Mouse (Mus musculus) MEL (cell line): ENCODE data around the gene Tmem151b. TPM values are rescaled to one million over a fixed set of nuclear protein-coding genes. Genes with fewer than 3 reads are reported as not detected.
A peak's percentile ranks its signal among the peaks of the same experiment; 100 is the strongest.

Source experiments
- DNase-seq: peaks from one replicate; pipeline ENCODE4 v3.0.0; 2011; ENCODE audit warnings: low read depth, low spot score
- H3K27ac ChIP-seq: 2 replicates; pipeline ENCODE4 v1.5.1; 2012; ENCODE audit warnings: low read depth, mild to moderate bottlenecking, control low read depth, low read length, moderate library complexity; ENCODE audit not compliant: control insufficient read depth
- H3K27me3 ChIP-seq, 2 experiments: fragments of 150-350 bp in 1 of 2; sonication (generic) in 1 of 2; 2 replicates each; pipeline ENCODE4 v1.6.1; 2012; ENCODE audit warnings: low read length in 2 of 2, mild to moderate bottlenecking in 2 of 2, improper control_type of control experiment in 1 of 2, moderate library complexity in 1 of 2; ENCODE audit not compliant: insufficient read depth in 2 of 2, control insufficient read depth in 1 of 2
- H3K36me3 ChIP-seq, 2 experiments: 2 replicates each; pipeline ENCODE4 v1.6.1; 2012 to 2014; ENCODE audit warnings: low read length in 2 of 2, improper control_type of control experiment in 1 of 2, inconsistent platforms in 1 of 2, mild to moderate bottlenecking in 1 of 2; ENCODE audit not compliant: insufficient read depth in 2 of 2, control insufficient read depth in 1 of 2
- H3K4me1 ChIP-seq, 2 experiments: fragments of 150-350 bp in 1 of 2; sonication (generic) in 1 of 2; 2 replicates each; pipeline ENCODE4 v1.6.1; 2012; ENCODE audit warnings: low read length in 2 of 2, improper control_type of control experiment in 1 of 2, mild to moderate bottlenecking in 1 of 2; ENCODE audit not compliant: insufficient read depth in 2 of 2, control insufficient read depth in 1 of 2
- H3K4me3 ChIP-seq, 2 experiments: fragments of 150-350 bp in 1 of 2; sonication (generic) in 1 of 2; 2 replicates each; pipeline ENCODE4 v1.5.1; 2012; ENCODE audit warnings: low read depth in 2 of 2, low read length in 2 of 2, mild to moderate bottlenecking in 2 of 2, moderate library complexity in 2 of 2, control low read depth in 1 of 2, improper control_type of control experiment in 1 of 2; ENCODE audit not compliant: control insufficient read depth in 1 of 2, insufficient read depth in 1 of 2
- H3K79me2 ChIP-seq: 2 replicates; pipeline ENCODE4 v1.6.1; 2012; ENCODE audit warnings: mild to moderate bottlenecking, low read length, moderate library complexity; ENCODE audit not compliant: control insufficient read depth, poor library complexity, insufficient read depth
- H3K9ac ChIP-seq: 2 replicates; pipeline ENCODE4 v1.6.1; 2012; ENCODE audit warnings: low read depth, mild to moderate bottlenecking, control low read depth, low read length, moderate library complexity; ENCODE audit not compliant: control insufficient read depth, poor library complexity, severe bottlenecking
- H3K9me3 ChIP-seq: fragments of 150-350 bp; sonication (generic); replicated peaks from 2 replicates; pipeline ENCODE4 v1.6.1; 2012; ENCODE audit warnings: mild to moderate bottlenecking, low read length, improper control_type of control experiment, moderate library complexity; ENCODE audit not compliant: insufficient read depth
- BHLHE40 ChIP-seq: IDR thresholded peaks from 2 replicates; pipeline ENCODE4 v1.6.1; 2012; ENCODE audit warnings: low read depth, mild to moderate bottlenecking, inconsistent platforms, low read length, improper control_type of control experiment, borderline replicate concordance
- CHD1 ChIP-seq: IDR thresholded peaks from 2 replicates; pipeline ENCODE4 v1.6.1; 2012; ENCODE audit warnings: low read depth, mild to moderate bottlenecking, inconsistent platforms, low read length, improper control_type of control experiment
- E2F4 ChIP-seq: IDR thresholded peaks from 2 replicates; pipeline ENCODE4 v1.6.1; 2011; ENCODE audit warnings: low read depth, low read length, improper control_type of control experiment, borderline replicate concordance
- ETS1 ChIP-seq: IDR thresholded peaks from 2 replicates; pipeline ENCODE4 v1.6.1; 2012; ENCODE audit warnings: low read depth, mild to moderate bottlenecking, inconsistent platforms, low read length, improper control_type of control experiment, moderate library complexity
- GABPA ChIP-seq: IDR thresholded peaks from 2 replicates; pipeline ENCODE4 v1.6.1; 2012; ENCODE audit warnings: low read depth, mild to moderate bottlenecking, inconsistent platforms, low read length, improper control_type of control experiment, moderate library complexity
- GATA1 ChIP-seq: IDR thresholded peaks from 2 replicates; pipeline ENCODE4 v1.6.1; 2011; ENCODE audit warnings: low read depth, low read length, improper control_type of control experiment
- HCFC1 ChIP-seq: IDR thresholded peaks from 2 replicates; pipeline ENCODE4 v1.6.1; 2012; ENCODE audit warnings: low read depth, mild to moderate bottlenecking, inconsistent platforms, low read length, improper control_type of control experiment, moderate library complexity
- JUND ChIP-seq: IDR thresholded peaks from 2 replicates; pipeline ENCODE4 v1.6.1; 2011; ENCODE audit warnings: low read depth, mild to moderate bottlenecking, improper control_type of control experiment, low read length
- MAX ChIP-seq: IDR thresholded peaks from 2 replicates; pipeline ENCODE4 v1.6.1; 2011; ENCODE audit warnings: low read length, improper control_type of control experiment
- MXI1 ChIP-seq: IDR thresholded peaks from 2 replicates; pipeline ENCODE4 v1.6.1; 2011; ENCODE audit warnings: mild to moderate bottlenecking, low read depth, low read length, improper control_type of control experiment
- MYC ChIP-seq: IDR thresholded peaks from 2 replicates; pipeline ENCODE4 v1.6.1; 2011; ENCODE audit warnings: low read depth, mild to moderate bottlenecking, low read length, improper control_type of control experiment, moderate library complexity
- NELFE ChIP-seq: IDR thresholded peaks from 2 replicates; pipeline ENCODE4 v1.6.1; 2011; ENCODE audit warnings: low read depth, low read length, improper control_type of control experiment
- POLR2A ChIP-seq, 2 experiments: IDR thresholded peaks; 2 replicates each; pipeline ENCODE4 v1.6.1; 2011 to 2012; ENCODE audit warnings: low read length in 2 of 2, mild to moderate bottlenecking in 2 of 2, control low read depth in 1 of 2, improper control_type of control experiment in 1 of 2, low read depth in 1 of 2, moderate library complexity in 1 of 2; ENCODE audit not compliant: control insufficient read depth in 1 of 2, insufficient read depth in 1 of 2, poor library complexity in 1 of 2
- POLR2AphosphoS2 ChIP-seq: IDR thresholded peaks from 2 replicates; pipeline ENCODE4 v1.6.1; 2011; ENCODE audit warnings: low read length, improper control_type of control experiment
- RCOR1 ChIP-seq: IDR thresholded peaks from 2 replicates; pipeline ENCODE4 v1.6.1; 2012; ENCODE audit warnings: low read depth, mild to moderate bottlenecking, inconsistent platforms, low read length, improper control_type of control experiment
- SIN3A ChIP-seq: IDR thresholded peaks from 2 replicates; pipeline ENCODE4 v1.6.1; 2012; ENCODE audit warnings: low read length, improper control_type of control experiment, inconsistent platforms
- TBP ChIP-seq: IDR thresholded peaks from 2 replicates; pipeline ENCODE4 v1.8.0; 2011; ENCODE audit warnings: low read depth, low read length, improper control_type of control experiment
- TCF12 ChIP-seq: IDR thresholded peaks from 2 replicates; pipeline ENCODE4 v1.6.1; 2014; ENCODE audit warnings: low read depth, mild to moderate bottlenecking, inconsistent platforms, low read length, improper control_type of control experiment, moderate library complexity
- UBTF ChIP-seq: IDR thresholded peaks from 2 replicates; pipeline ENCODE4 v1.6.1; 2012; ENCODE audit warnings: low read depth, mild to moderate bottlenecking, inconsistent platforms, low read length, improper control_type of control experiment, moderate library complexity, borderline replicate concordance; ENCODE audit not compliant: insufficient read depth
- USF1 ChIP-seq: IDR thresholded peaks from 2 replicates; pipeline ENCODE4 v1.6.1; 2014; ENCODE audit warnings: low read depth, mild to moderate bottlenecking, inconsistent platforms, low read length, improper control_type of control experiment, moderate library complexity
- ZC3H11A ChIP-seq: IDR thresholded peaks from 2 replicates; pipeline ENCODE4 v1.6.1; 2012; ENCODE audit warnings: low read depth, mild to moderate bottlenecking, inconsistent platforms, low read length, improper control_type of control experiment
- ZMIZ1 ChIP-seq: IDR thresholded peaks from 2 replicates; pipeline ENCODE4 v1.6.1; 2012; ENCODE audit warnings: low read depth, mild to moderate bottlenecking, inconsistent platforms, low read length, improper control_type of control experiment, moderate library complexity
- polyA plus RNA-seq, 2 experiments: library from polyadenylated mRNA; stranded (reverse) in 1 of 2; unstranded in 1 of 2; fragments of >175 nt in 1 of 2; fragments of >200 nt in 1 of 2; gene quantifications; 2 replicates each; pipeline versions ENCODE4 v1.2.1 to v1.2.4; 2012; ENCODE audit warnings: low replicate concordance in 2 of 2, low read depth in 1 of 2; ENCODE audit not compliant: insufficient read length in 2 of 2, insufficient read depth in 1 of 2, missing spikeins in 1 of 2
- total RNA-seq: library from RNA; depleted of rRNA; stranded (reverse); fragments of 300-350 nt; gene quantifications from 2 replicates; pipeline ENCODE4 v1.2.3, GENCODE M21; 2012

The Tmem151b gene
- total and polyA plus RNA-seq, 3 experiments, result 0.15 to 1.1 TPM; not detected in 1

- Histone ChIP-seq H3K79me2 (peaks cover 41% of the 10 kb centered on the region), H3K27ac (peak overlapping the region; percentile 64), H3K4me3 (peak overlapping the region; percentile 60 to 80), H3K9me3 (no peaks in the 10 kb centered on the region), H3K4me1 (peaks cover 26 to 45% of the 10 kb centered on the region in 2 experiments), H3K9ac (peak overlapping the region; percentile 80), H3K36me3 (peaks cover 2 to 37% of the 10 kb centered on the region in 2 experiments; a peak in 3 of 4 replicates), H3K27me3 (no peaks in the 10 kb centered on the region)
- TF ChIP-seq ETS1 (peak; percentile 20; the same call in 1 of the 2 replicates), CHD1 (no peak), HCFC1 (peak; percentile 29; the same call in 1 of the 2 replicates), UBTF (peak; percentile 19; the same call in 1 of the 2 replicates), ZMIZ1 (peak; percentile 59; the same call in 1 of the 2 replicates), ZC3H11A (no peak), MXI1 (peak; percentile 93), MAX (peak; percentile 86), GABPA (no peak), POLR2A (IDR thresholded peaks at IDR 0.05; ENCODE audit: control insufficient read depth in 1 of 2, insufficient read depth in 1 of 2, low read depth in 1 of 2, low read length in 2 of 2, poor library complexity in 1 of 2) (peak; percentile 60 to 88; a peak in 3 of 4 replicates), E2F4 (peak; percentile 15; the same call in 1 of the 2 replicates), USF1 (0 out of 2 replicates have a peak, but pooled peaks have one; percentile 0), SIN3A (peak; percentile 20; the same call in 1 of the 2 replicates), JUND (no peak), BHLHE40 (no peak), POLR2AphosphoS2 (no peak; the same call in 1 of the 2 replicates), TCF12 (peak; percentile 21; the same call in 1 of the 2 replicates), NELFE (peak; percentile 71), RCOR1 (no peak), GATA1 (peak; percentile 46; the same call in 1 of the 2 replicates), TBP (peak; percentile 47), MYC (peak; percentile 88)
- peak; percentile 87 for DNase-seq
These were observed 45.6 kb upstream of the Tmem151b start for GRCm38 (mm10) chr17:45594881-45595735.
